Mouse (Mus musculus) olfactory bulb, adult 2 months (tissue): Measurements from ENCODE around the gene Colq. TPM values are rescaled to one million over a fixed set of nuclear protein-coding genes. Genes with fewer than 3 reads are reported as not detected.

Experiments
- H3K27ac ChIP-seq: fragments of 200-500 bp; 2 replicates; pipeline ENCODE4 v1.5.1; 2012; ENCODE audit warnings: low read depth, low read length; ENCODE audit not compliant: insufficient read depth
- H3K4me1 ChIP-seq: fragments of 200-500 bp; 2 replicates; pipeline ENCODE4 v1.6.1; 2012; ENCODE audit warnings: low read length; ENCODE audit not compliant: control insufficient read depth, insufficient read depth
- H3K4me3 ChIP-seq: fragments of 200-500 bp; 2 replicates; pipeline ENCODE4 v1.5.1; 2012; ENCODE audit warnings: mild to moderate bottlenecking, low read depth, low read length, moderate library complexity; ENCODE audit not compliant: insufficient read depth
- CTCF ChIP-seq: fragments of 200-500 bp; IDR thresholded peaks from 2 replicates; pipeline ENCODE4 v1.5.1; 2012; ENCODE audit warnings: low read depth, mild to moderate bottlenecking, low read length, moderate library complexity; ENCODE audit not compliant: insufficient read depth
- POLR2A ChIP-seq: fragments of 200-500 bp; IDR thresholded peaks from 2 replicates; pipeline ENCODE4 v1.6.1; 2012; ENCODE audit warnings: mild to moderate bottlenecking, low read depth, low read length, moderate library complexity; ENCODE audit not compliant: insufficient read depth
- WGBS: fragments of 180-500 bp; shearing (Covaris S2); methylation state at CpG from one replicate; pipeline ENCODE4 v1.1.7; 2018; 5-methylcytosine and 5-hydroxymethylcytosine counted together
- polyA plus RNA-seq: library from polyadenylated mRNA; stranded (reverse); fragments of >200 nt; gene quantifications from 2 replicates; pipeline ENCODE4 v1.2.4, GENCODE M21; 2012; ENCODE audit warnings: low replicate concordance; ENCODE audit not compliant: missing spikeins, insufficient read depth, insufficient read length

Gene Colq
- polyA plus RNA-seq, 1 experiment = not detected

DNA sequence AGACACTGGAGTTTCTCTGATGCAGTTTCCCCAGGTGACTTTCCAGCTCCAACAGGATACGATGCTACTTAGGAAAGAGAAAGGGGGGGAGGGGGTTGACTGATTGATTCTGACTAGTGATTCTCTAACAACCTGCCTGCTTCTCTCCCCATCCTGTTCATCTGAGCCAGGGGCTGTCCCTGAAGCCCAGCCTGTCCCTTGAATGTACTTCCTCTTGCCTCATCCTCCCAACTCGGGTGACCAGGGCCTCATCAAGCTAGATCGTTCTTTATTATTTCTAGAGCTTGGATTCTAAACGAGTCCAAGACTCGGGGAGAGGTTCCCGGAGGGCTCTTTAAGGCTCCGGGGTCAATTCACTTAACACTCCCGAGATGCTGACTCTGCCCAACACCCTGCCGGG, 97.2 kb downstream of the Colq start:
- TF ChIP-seq CTCF (no peak), POLR2A (no peak)
- H3K27ac ChIP-seq = no peak overlapping the region
- WGBS = 40% methylated on average over 9 of the region's 9 CpGs

DNA sequence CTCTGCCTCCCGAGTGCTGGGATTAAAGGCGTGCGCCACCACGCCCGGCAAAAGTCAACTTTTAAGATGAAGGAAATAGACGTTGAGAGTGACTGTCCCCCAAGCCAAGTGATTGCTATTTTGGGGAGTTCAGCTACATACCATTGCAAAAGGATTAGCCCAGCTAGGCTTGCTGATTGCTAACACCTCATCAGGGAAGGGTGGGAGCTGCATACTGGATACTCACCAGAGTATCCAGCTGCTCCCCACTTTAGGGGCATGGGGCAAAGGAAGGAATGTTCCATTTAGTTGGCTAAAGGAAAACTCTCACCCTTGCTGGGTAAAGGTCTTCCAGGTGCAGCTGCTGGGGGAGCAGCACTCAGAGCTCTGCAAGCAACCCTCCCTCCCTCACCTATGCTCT, 103.1 kb downstream of the Colq start:
- 95% methylated on average over 6 of the region's 6 CpGs for WGBS
- TF ChIP-seq CTCF = no peak
- no peak for TF ChIP-seq POLR2A
- H3K4me1 ChIP-seq = peaks cover 2% of the 10 kb centered on the region; the same call in 1 of the 2 replicates
- no peak overlapping the region for H3K27ac ChIP-seq
- no peak overlapping the region for H3K4me3 ChIP-seq

More for the DNA sequence above, 97.2 kb downstream of the Colq start:
- Histone ChIP-seq H3K4me3 (peak overlapping the region; percentile 96), H3K4me1 (peaks cover 10% of the 10 kb centered on the region; the same call in 1 of the 2 replicates)

DNA sequence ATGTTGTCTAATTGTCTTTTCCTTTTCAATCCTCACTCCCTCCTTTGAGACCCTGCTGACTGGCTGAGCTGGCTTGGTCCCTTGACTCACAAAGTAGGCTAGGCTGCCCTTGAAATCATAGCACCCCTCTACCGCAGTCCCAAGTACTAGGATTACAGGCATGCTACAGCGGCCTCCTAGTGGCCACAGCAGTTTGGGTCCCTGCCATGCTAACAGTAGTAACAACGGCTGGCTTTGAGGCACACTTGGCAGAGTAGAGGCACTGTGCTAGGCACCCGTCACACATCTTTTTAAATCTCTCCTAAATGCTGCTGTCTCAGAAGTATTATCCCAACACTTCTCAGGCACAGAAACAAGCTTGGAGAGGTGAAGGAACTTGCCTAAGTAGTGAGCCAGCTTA, 104.7 kb downstream of the Colq start:
- Histone ChIP-seq H3K4me3 (no peak overlapping the region), H3K27ac (no peak overlapping the region), H3K4me1 (no peaks in the 10 kb centered on the region)
- TF ChIP-seq CTCF (no peak), POLR2A (no peak)
- 50% methylated on average over 4 of the region's 4 CpGs for WGBS

DNA sequence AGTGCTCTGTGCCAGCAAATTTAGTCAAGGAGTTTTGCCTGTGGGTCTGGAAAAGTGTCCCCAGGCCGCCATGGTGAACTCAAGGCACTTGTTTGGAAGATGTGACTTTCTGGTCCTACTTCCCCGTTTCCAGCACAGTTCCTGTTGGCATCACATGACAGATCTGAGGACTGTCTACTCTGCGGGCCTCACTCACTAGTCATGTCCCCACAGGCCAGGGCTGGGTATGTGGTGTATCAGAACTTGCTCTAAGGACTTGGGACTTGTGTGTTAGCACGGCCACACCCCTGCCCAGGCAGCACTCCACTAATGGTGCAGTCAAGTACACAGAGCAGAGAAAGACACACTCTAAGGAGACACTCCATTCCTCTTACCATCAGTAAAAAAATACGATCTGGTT, 108.7 kb downstream of the Colq start:
- Histone ChIP-seq H3K27ac (no peak overlapping the region), H3K4me3 (no peak overlapping the region), H3K4me1 (no peaks in the 10 kb centered on the region)
- WGBS = 89% methylated on average over 5 of the region's 5 CpGs
- TF ChIP-seq CTCF (no peak), POLR2A (no peak)

GRCm38 (mm10) chr14:31473297-31473696, 117.8 kb downstream of the Colq start:
- TF ChIP-seq POLR2A (no peak), CTCF (no peak)

More at GRCm38 (mm10) chr14:31473297-31473696, 117.8 kb downstream of the Colq start:
- Histone ChIP-seq H3K27ac (no peak overlapping the region), H3K4me3 (no peak overlapping the region), H3K4me1 (no peaks in the 10 kb centered on the region)
- 85% methylated on average over 2 of the region's 2 CpGs for WGBS

Other genes with a start within 250 kb of the Colq start
- not detected in 2 replicates for gene Sh3bp5, start 155.3 kb downstream of the Colq start, polyA plus RNA-seq
- not detected in 2 replicates for gene Eaf1, start 96.9 kb downstream of the Colq start, polyA plus RNA-seq
- not detected in 2 replicates for gene Mettl6, start 96.3 kb downstream of the Colq start, polyA plus RNA-seq
- gene Gm49387, start 49.5 kb upstream of the Colq start, polyA plus RNA-seq = not detected in 2 replicates
- not detected in 2 replicates for gene Btd, start 49.7 kb upstream of the Colq start, polyA plus RNA-seq
- not detected in 2 replicates for gene Hacl1, start 49.9 kb upstream of the Colq start, polyA plus RNA-seq
- not detected in 2 replicates for gene Ankrd28, start 239.3 kb upstream of the Colq start, polyA plus RNA-seq